Mouse (Mus musculus): ENCODE data around the gene Ctnnbl1. TPM values are rescaled to one million over a fixed set of nuclear protein-coding genes. Genes with fewer than 3 reads are reported as not detected.
A peak's percentile ranks its signal among the peaks of the same experiment; 100 is the strongest.

The Ctnnbl1 gene
- polyA plus RNA-seq, 1 experiment from 2014 or later = 53.0 TPM

- Histone ChIP-seq H3K36me3 (ENCODE audit: control insufficient read depth, insufficient read depth, low read length) (0 out of 2 replicates have a peak, but pooled peaks cover 6% of the 10 kb centered on the region), H3K4me1 (ENCODE audit: control insufficient read depth, insufficient read depth, low read depth, low read length) (peaks cover 28% of the 10 kb centered on the region), H3K27me3 (replicated peaks; ENCODE audit: control insufficient read depth, insufficient read depth, low read length) (no peaks in the 10 kb centered on the region), H3K27ac (ENCODE audit: low read depth, low read length) (peak overlapping the region; percentile 9), H3K4me3 (ENCODE audit: low read length) (no peak overlapping the region), H3K9me3 (ENCODE audit: control insufficient read depth, low read length) (no peaks in the 10 kb centered on the region), H3K4me2 (ENCODE audit: low read length) (no peak overlapping the region), H3K9ac (ENCODE audit: low read depth, low read length) (peak overlapping the region; percentile 13; the same call in 1 of the 2 replicates)
- ATAC-seq = no peak
- WGBS = 49% methylated on average over 7 of the region's 7 CpGs
These were observed 70.6 kb downstream of the Ctnnbl1 start for GRCm38 (mm10) chr2:157807621-157808367.

DNA sequence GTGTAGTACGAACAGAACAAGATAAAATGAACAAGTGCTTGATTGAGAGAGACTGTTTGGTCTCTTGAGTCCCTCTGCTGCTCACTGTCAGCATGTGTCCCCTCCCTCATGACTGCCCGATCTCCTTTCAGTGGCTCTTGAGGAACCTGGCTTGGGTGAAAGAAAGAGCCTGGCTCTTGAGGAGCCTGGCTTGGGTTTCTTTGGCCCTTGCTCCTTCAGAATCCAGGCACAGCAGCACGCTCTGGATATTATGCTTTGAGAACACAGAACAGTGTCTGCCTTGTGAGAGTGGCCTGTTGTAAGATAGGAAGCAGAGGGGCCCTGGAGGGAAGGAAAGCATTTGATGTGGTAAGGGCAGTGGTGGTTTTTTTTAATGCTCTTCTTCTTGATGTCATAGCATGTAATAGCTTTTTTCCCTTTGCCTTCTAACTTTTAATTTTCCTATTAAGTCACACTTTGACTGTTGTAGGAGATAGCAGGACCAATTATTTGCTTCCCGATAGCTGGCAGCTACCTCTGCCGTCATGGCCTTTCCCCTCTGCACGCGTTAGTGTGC, 71.2 kb downstream of the Ctnnbl1 start:
- Histone ChIP-seq H3K27me3 (replicated peaks; ENCODE audit: control insufficient read depth, insufficient read depth, low read length) (no peaks in the 10 kb centered on the region), H3K9me3 (ENCODE audit: control insufficient read depth, low read length) (no peaks in the 10 kb centered on the region), H3K4me2 (ENCODE audit: low read length) (no peak overlapping the region), H3K9ac (ENCODE audit: low read depth, low read length) (no peak overlapping the region), H3K4me3 (ENCODE audit: low read length) (no peak overlapping the region), H3K4me1 (ENCODE audit: control insufficient read depth, insufficient read depth, low read depth, low read length) (peaks cover 27% of the 10 kb centered on the region), H3K27ac (ENCODE audit: low read depth, low read length) (peak overlapping the region; percentile 9), H3K36me3 (ENCODE audit: control insufficient read depth, insufficient read depth, low read length) (0 out of 2 replicates have a peak, but pooled peaks cover 6% of the 10 kb centered on the region)
- 60% methylated on average over 7 of the region's 7 CpGs for WGBS
- ATAC-seq = no peak

DNA sequence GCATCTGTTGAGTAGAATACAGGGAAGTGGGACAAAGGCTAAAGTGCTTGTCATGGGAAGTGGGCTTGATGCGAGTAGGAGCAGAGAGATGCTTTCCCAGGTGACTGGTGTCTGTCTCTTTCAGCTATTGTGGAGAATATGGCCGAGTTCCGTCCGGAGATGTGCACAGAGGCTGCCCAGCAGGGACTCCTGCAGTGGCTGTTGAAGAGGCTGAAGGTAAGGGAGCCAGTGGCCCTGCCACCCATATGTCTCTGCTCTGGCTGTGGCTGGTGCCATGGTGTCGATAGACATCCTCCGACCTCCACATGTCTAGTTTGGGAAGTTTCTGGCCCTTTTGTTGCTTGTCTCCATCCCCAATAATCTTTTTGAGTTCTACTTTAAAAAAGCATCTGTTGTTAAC, 72.1 kb downstream of the Ctnnbl1 start:
- Histone ChIP-seq H3K4me3 (ENCODE audit: low read length) (no peak overlapping the region), H3K9ac (ENCODE audit: low read depth, low read length) (no peak overlapping the region), H3K27ac (ENCODE audit: low read depth, low read length) (no peak overlapping the region), H3K4me2 (ENCODE audit: low read length) (no peak overlapping the region), H3K4me1 (ENCODE audit: control insufficient read depth, insufficient read depth, low read depth, low read length) (peaks cover 27% of the 10 kb centered on the region), H3K36me3 (ENCODE audit: control insufficient read depth, insufficient read depth, low read length) (0 out of 2 replicates have a peak, but pooled peaks cover 6% of the 10 kb centered on the region), H3K9me3 (ENCODE audit: control insufficient read depth, low read length) (no peaks in the 10 kb centered on the region), H3K27me3 (replicated peaks; ENCODE audit: control insufficient read depth, insufficient read depth, low read length) (no peaks in the 10 kb centered on the region)
- ATAC-seq = no peak
- WGBS = 75% methylated on average over 6 of the region's 6 CpGs

DNA sequence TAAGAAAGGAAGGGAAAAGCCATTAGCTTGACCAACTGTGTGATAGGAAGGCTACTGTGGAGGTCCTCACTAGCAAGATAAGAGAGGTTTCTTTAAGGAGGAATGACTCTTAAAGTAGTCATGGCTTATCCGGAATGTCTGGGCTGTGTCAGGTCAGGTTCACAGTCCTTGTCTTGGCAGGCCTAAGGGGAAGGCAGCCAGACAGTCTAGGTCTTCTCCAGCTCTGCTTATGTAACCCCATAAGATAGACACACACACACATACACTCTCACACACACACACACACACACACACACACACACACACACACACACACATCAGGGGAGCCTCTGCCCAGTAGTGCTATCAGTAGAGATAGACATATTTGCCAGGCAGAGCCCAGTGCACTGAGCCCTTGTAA, 73.5 kb downstream of the Ctnnbl1 start:
- H3K27me3 ChIP-seq (replicated peaks; ENCODE audit: control insufficient read depth, insufficient read depth, low read length) = no peaks in the 10 kb centered on the region
- H3K36me3 ChIP-seq (ENCODE audit: control insufficient read depth, insufficient read depth, low read length) = 0 out of 2 replicates have a peak, but pooled peaks cover 6% of the 10 kb centered on the region
- H3K4me3 ChIP-seq (ENCODE audit: low read length) = no peak overlapping the region
- no peak overlapping the region for H3K9ac ChIP-seq (ENCODE audit: low read depth, low read length)
- no peak overlapping the region for H3K27ac ChIP-seq (ENCODE audit: low read depth, low read length)
- H3K4me2 ChIP-seq (ENCODE audit: low read length) = no peak overlapping the region
- ATAC-seq = no peak
- H3K9me3 ChIP-seq (ENCODE audit: control insufficient read depth, low read length) = no peaks in the 10 kb centered on the region
- peaks cover 18% of the 10 kb centered on the region for H3K4me1 ChIP-seq (ENCODE audit: control insufficient read depth, insufficient read depth, low read depth, low read length)
- 93% methylated on average over 1 of the region's 1 CpGs for WGBS

- Histone ChIP-seq H3K27ac (ENCODE audit: low read depth, low read length) (0 out of 2 replicates have a peak overlapping the region, but pooled peaks have one; percentile 24), H3K4me2 (ENCODE audit: low read length) (no peak overlapping the region), H3K9ac (ENCODE audit: low read depth, low read length) (no peak overlapping the region), H3K36me3 (ENCODE audit: control insufficient read depth, insufficient read depth, low read length) (0 out of 2 replicates have a peak, but pooled peaks cover 6% of the 10 kb centered on the region), H3K4me1 (ENCODE audit: control insufficient read depth, insufficient read depth, low read depth, low read length) (peaks cover 3% of the 10 kb centered on the region), H3K27me3 (replicated peaks; ENCODE audit: control insufficient read depth, insufficient read depth, low read length) (no peaks in the 10 kb centered on the region), H3K9me3 (ENCODE audit: control insufficient read depth, low read length) (no peaks in the 10 kb centered on the region), H3K4me3 (ENCODE audit: low read length) (no peak overlapping the region)
- WGBS = 90% methylated on average over 4 of the region's 4 CpGs
- no peak for ATAC-seq
These were observed 75.9 kb downstream of the Ctnnbl1 start for GRCm38 (mm10) chr2:157813121-157813520.

DNA sequence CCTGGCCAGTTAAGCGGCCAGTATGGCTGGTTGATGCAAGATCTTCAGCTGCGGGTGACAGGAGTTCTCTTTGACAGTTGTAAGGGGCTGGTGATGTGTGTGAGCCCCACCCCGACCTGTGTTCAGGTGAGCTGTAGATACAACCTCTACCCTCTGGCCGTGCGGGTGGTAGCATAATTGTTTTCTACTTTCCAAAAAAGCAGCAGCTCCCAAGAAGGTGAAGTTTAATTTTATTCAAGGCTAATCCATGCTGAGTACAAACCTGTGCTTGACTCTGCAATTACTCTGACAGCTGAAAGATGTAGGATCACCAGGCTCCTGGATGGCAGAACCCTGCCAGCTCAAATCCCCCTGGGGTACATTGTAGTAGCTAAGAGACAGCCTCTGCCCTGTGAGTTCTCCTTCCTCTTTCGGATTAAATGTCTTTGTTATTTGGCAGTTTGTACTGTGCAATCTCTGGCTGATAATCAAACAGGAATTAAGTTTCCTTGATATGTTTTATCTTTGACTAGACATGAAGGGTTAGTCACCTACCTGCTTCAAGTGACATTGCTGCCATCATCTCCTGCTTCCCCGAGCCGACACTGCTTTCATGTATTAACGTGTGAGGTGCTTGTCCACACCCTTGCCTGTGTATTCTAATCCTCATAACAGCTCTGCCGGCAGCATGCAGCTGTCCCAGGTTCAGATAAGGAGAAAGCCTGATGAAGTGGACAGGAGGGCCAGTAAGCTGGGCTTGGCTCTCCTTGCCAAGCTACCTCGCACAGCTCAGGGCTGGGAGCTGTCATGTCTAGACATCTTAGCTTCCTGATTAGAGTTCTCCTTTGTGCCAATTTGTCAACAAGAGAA, 77.1 kb downstream of the Ctnnbl1 start:
- Histone ChIP-seq H3K4me3 (ENCODE audit: low read length) (no peak overlapping the region), H3K9me3 (ENCODE audit: control insufficient read depth, low read length) (no peaks in the 10 kb centered on the region), H3K27ac (ENCODE audit: low read depth, low read length) (no peak overlapping the region), H3K36me3 (ENCODE audit: control insufficient read depth, insufficient read depth, low read length) (0 out of 2 replicates have a peak, but pooled peaks cover 6% of the 10 kb centered on the region), H3K27me3 (replicated peaks; ENCODE audit: control insufficient read depth, insufficient read depth, low read length) (no peaks in the 10 kb centered on the region), H3K9ac (ENCODE audit: low read depth, low read length) (no peak overlapping the region), H3K4me1 (ENCODE audit: control insufficient read depth, insufficient read depth, low read depth, low read length) (peaks cover 2% of the 10 kb centered on the region; the same call in 1 of the 2 replicates), H3K4me2 (ENCODE audit: low read length) (no peak overlapping the region)
- 67% methylated on average over 11 of the region's 11 CpGs for WGBS
- no peak for ATAC-seq

DNA sequence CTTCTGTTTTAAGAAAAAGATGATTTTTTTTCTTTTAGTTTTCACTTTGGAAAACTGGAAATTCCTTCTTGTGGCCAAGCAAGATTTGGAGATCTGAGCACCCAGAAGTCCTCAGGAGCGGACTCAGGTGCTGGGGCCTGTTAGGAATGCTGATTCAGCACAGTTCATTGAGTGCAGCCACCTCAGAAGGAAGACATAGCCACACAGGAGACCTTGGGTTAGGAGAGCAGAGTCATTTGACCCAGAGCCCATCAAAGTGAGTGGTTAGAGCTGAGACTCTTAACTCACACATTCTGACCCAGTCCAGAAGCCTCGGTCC, 77.7 kb downstream of the Ctnnbl1 start:
- no peak overlapping the region for H3K27ac ChIP-seq (ENCODE audit: low read depth, low read length)
- H3K4me3 ChIP-seq (ENCODE audit: low read length) = no peak overlapping the region
- no peaks in the 10 kb centered on the region for H3K9me3 ChIP-seq (ENCODE audit: control insufficient read depth, low read length)
- peaks cover 2% of the 10 kb centered on the region; the same call in 1 of the 2 replicates for H3K4me1 ChIP-seq (ENCODE audit: control insufficient read depth, insufficient read depth, low read depth, low read length)
- H3K27me3 ChIP-seq (replicated peaks; ENCODE audit: control insufficient read depth, insufficient read depth, low read length) = no peaks in the 10 kb centered on the region
- H3K9ac ChIP-seq (ENCODE audit: low read depth, low read length) = no peak overlapping the region
- ATAC-seq = no peak
- H3K36me3 ChIP-seq (ENCODE audit: control insufficient read depth, insufficient read depth, low read length) = 0 out of 2 replicates have a peak, but pooled peaks cover 6% of the 10 kb centered on the region
- no peak overlapping the region for H3K4me2 ChIP-seq (ENCODE audit: low read length)
- WGBS = 93% methylated on average over 2 of the region's 2 CpGs

DNA sequence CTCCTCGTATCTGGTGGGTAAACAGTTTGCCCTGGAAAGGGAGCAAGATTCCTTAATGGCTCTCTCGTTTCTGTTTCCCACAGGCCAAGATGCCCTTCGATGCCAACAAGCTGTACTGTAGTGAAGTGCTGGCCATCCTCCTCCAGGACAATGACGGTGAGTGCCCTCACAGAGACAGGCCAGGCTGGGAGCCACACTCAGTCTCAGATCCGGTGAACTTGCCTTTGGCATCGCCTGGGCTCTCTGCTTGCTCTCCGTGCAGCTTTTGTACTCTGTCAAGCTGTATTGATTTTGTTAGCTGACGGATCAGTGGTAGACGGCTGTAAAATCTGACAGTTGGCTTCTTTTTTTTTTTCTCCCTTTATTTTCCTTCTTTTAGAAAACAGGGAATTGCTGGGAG, 80.5 kb downstream of the Ctnnbl1 start:
- H3K4me3 ChIP-seq (ENCODE audit: low read length) = no peak overlapping the region
- 68% methylated on average over 9 of the region's 9 CpGs for WGBS
- ATAC-seq = no peak

More for the DNA sequence above, 80.5 kb downstream of the Ctnnbl1 start:
- peaks cover 2% of the 10 kb centered on the region; the same call in 1 of the 2 replicates for H3K4me1 ChIP-seq (ENCODE audit: control insufficient read depth, insufficient read depth, low read depth, low read length)
- no peaks in the 10 kb centered on the region for H3K36me3 ChIP-seq (ENCODE audit: control insufficient read depth, insufficient read depth, low read length)
- H3K27ac ChIP-seq (ENCODE audit: low read depth, low read length) = no peak overlapping the region
- H3K9ac ChIP-seq (ENCODE audit: low read depth, low read length) = no peak overlapping the region
- no peak overlapping the region for H3K4me2 ChIP-seq (ENCODE audit: low read length)
- H3K9me3 ChIP-seq (ENCODE audit: control insufficient read depth, low read length) = no peaks in the 10 kb centered on the region
- no peaks in the 10 kb centered on the region for H3K27me3 ChIP-seq (replicated peaks; ENCODE audit: control insufficient read depth, insufficient read depth, low read length)

All from hindbrain, embryonic 16.5 days (tissue).